Mouse (Mus musculus) ES-E14 (cell line): ENCODE measurements at regions not wholly inside any gene's neighbourhood (a gene's known extent, or its start where the extent isn't known, plus 50 kb on each side); places are given as distances from the start of the nearest gene placed in this dataset.

Experiments used
- CHD2 ChIP-seq: IDR thresholded peaks from 2 replicates; pipeline ENCODE4 v1.6.1; 2014; ENCODE audit warnings: mild to moderate bottlenecking, low read depth, low read length, inconsistent platforms
- HCFC1 ChIP-seq: IDR thresholded peaks from 2 replicates; pipeline ENCODE4 v1.6.1; 2012; ENCODE audit warnings: low read length, inconsistent platforms, borderline replicate concordance; ENCODE audit not compliant: insufficient read depth
- MAFK ChIP-seq: IDR thresholded peaks from 2 replicates; pipeline ENCODE4 v1.6.1; 2014; ENCODE audit warnings: mild to moderate bottlenecking, low read depth, low read length, inconsistent platforms; ENCODE audit not compliant: insufficient read depth
- ZC3H11A ChIP-seq: IDR thresholded peaks from 2 replicates; pipeline ENCODE4 v1.6.1; 2012; ENCODE audit warnings: low read depth, mild to moderate bottlenecking, inconsistent platforms, low read length, borderline replicate concordance
- ZNF384 ChIP-seq: IDR thresholded peaks from 2 replicates; pipeline ENCODE4 v1.6.1; 2012; ENCODE audit warnings: low read depth, low read length, inconsistent platforms

DNA sequence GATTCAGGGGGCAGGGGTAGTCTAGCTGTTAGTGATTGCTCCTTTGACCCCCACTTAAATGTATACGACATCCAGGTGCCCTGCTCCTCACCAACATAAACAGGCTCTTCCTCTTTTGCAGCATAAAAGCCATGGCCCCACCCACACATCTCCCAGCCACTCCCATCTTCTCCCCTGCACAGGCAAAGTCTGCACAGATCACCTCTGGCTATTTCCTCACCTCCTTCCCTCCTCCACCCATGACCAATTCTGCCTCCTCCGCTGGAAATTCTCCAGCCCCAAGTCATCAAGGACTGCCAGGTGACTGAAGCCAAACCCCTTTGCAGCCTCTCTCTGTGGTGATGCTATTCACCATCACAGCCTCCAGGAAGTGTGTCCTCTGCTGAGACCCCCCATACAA is 306.8 kb upstream of the Zfp637 start:
- TF ChIP-seq HCFC1 (no peak), CHD2 (no peak), ZNF384 (no peak), MAFK (no peak), ZC3H11A (no peak)
